ENCODE assay signal across 8 mouse cellular contexts in the genomic region with DNA sequence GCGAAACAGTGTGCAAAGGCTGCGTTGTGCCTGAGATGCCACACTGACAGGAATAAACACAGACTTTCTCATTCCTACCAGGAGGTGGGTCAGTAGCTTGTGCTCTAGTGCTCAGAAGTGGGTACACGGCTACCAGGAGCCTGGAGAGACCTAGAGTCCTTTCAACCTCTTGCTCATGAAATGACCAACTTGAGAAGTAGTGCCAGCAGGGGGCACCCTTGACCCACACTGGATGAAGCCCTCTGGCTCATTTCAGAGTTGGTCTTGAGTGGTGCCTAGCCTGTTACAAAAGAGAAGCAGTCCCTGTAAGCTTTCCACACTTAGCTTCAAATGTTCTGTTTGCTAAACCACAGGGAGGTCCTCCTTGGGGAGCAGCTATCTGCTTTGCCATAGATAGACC. TPM values are rescaled to one million over a fixed set of nuclear protein-coding genes. Genes with fewer than 3 reads are reported as not detected.
DNase-seq lines count a peak whose midpoint lies in the region; ATAC-seq and TF ChIP-seq lines count a peak whose summit lies in the region.

No protein-coding gene starts in this region.

- intact Hi-C loops in heart, postnatal 14 days (cut with DNase I) = loop anchor here (1.0 to 5.0 kb wide), 3 partner anchors 56 to 675 kb away; no protein-coding TSS in a partner anchor

- TF ChIP-seq POLR2A in CH12.LX (IDR thresholded peaks at IDR 0.05; ENCODE audit: low read depth, low read length) = no peak

- no peak overlapping the region for H3K4me3 ChIP-seq in CH12.LX (replicated peaks in 1 of 3; ENCODE audit: low read depth in 2 of 3, low read length in 2 of 3, poor library complexity in 1 of 3)
- H3K4me3 ChIP-seq in embryonic facial prominence, embryonic 14.5 days (ENCODE audit: low read depth, low read length) = no peak overlapping the region
- H3K4me3 ChIP-seq in lung, embryonic 14.5 days (ENCODE audit: low read depth, low read length) = no peak overlapping the region

- no peaks in the 10 kb centered on the region for H3K79me2 ChIP-seq in CH12.LX (replicated peaks; ENCODE audit: control insufficient read depth, extremely low read depth, insufficient read depth, poor library complexity, severe bottlenecking)

- in situ Hi-C loops in CH12.LX (cut with MboI; ENCODE audit: low pct_ligation_motif_present, low pct_unique_long_range_greater_than_20kb, low sequenced_read_pairs) = no loop called here

- H3K9me3 ChIP-seq in CH12.LX (replicated peaks; ENCODE audit: low read length) = no peaks in the 10 kb centered on the region
- H3K9me3 ChIP-seq in embryonic facial prominence, embryonic 14.5 days (ENCODE audit: control insufficient read depth, low read length) = no peaks in the 10 kb centered on the region
- H3K9me3 ChIP-seq in lung, embryonic 14.5 days (ENCODE audit: low read depth, low read length) = no peaks in the 10 kb centered on the region

- no peak overlapping the region for H3K4me2 ChIP-seq in CH12.LX (ENCODE audit: insufficient read depth, low read depth, poor library complexity, severe bottlenecking)
- no peak overlapping the region for H3K4me2 ChIP-seq in embryonic facial prominence, embryonic 14.5 days (ENCODE audit: low read depth, low read length)
- no peak overlapping the region for H3K4me2 ChIP-seq in lung, embryonic 14.5 days

- TF ChIP-seq RAD21 in CH12.LX (IDR thresholded peaks at IDR 0.05; ENCODE audit: low read depth, low read length) = peak; percentile 80

- ATAC-seq in embryonic facial prominence, embryonic 14.5 days (ENCODE audit: low read depth) = no peak
- peak; percentile 29; the same call in 1 of the 2 replicates for ATAC-seq in lung, embryonic 14.5 days (ENCODE audit: insufficient read depth)

- peak; percentile 67 for DNase-seq in CH12.LX (ENCODE audit: extremely low read depth)
- peak; percentile 44 to 46 for DNase-seq in adrenal gland, postnatal 4 days (ENCODE audit: low spot score in 2 of 2)
- peak; percentile 89 for DNase-seq in embryonic facial prominence, embryonic 14.5 days (ENCODE audit: low spot score)
- peak; percentile 84 to 89 for DNase-seq in heart, postnatal 14 days
- peak; percentile 93 to 94 for DNase-seq in kidney, postnatal 4 days
- DNase-seq in lung, embryonic 14.5 days = peak; percentile 95
- peak; percentile 80 for DNase-seq in retina, embryonic 14.5 days (ENCODE audit: low spot score)
- peak; percentile 77 to 83 for DNase-seq in urinary bladder, postnatal 36 days (ENCODE audit: low spot score in 2 of 2)

- no peak overlapping the region for H3K9ac ChIP-seq in CH12.LX (ENCODE audit: insufficient read depth, low read depth)
- H3K9ac ChIP-seq in embryonic facial prominence, embryonic 14.5 days (ENCODE audit: low read depth, low read length) = no peak overlapping the region
- H3K9ac ChIP-seq in lung, embryonic 14.5 days = no peak overlapping the region

- no peak for TF ChIP-seq EP300 in CH12.LX (IDR thresholded peaks at IDR 0.05; ENCODE audit: low read length)

- peaks cover 57% of the 10 kb centered on the region for H3K27me3 ChIP-seq in CH12.LX (replicated peaks)
- H3K27me3 ChIP-seq in embryonic facial prominence, embryonic 14.5 days (replicated peaks; ENCODE audit: control insufficient read depth, insufficient read depth, low read length) = no peaks in the 10 kb centered on the region
- peaks cover 3% of the 10 kb centered on the region; the same call in 1 of the 2 replicates for H3K27me3 ChIP-seq in lung, embryonic 14.5 days (ENCODE audit: insufficient read depth, low read length)

- 50% methylated on average over 3 of the region's 3 CpGs for WGBS in embryonic facial prominence, embryonic 14.5 days
- WGBS in lung, embryonic 14.5 days = 40% methylated on average over 3 of the region's 3 CpGs

- no peaks in the 10 kb centered on the region for H3K36me3 ChIP-seq in CH12.LX (replicated peaks in 1 of 2; ENCODE audit: control insufficient read depth in 1 of 2, insufficient read depth in 1 of 2, low read length in 1 of 2)
- no peaks in the 10 kb centered on the region for H3K36me3 ChIP-seq in embryonic facial prominence, embryonic 14.5 days (ENCODE audit: control insufficient read depth, insufficient read depth, low read length)
- no peaks in the 10 kb centered on the region for H3K36me3 ChIP-seq in lung, embryonic 14.5 days (ENCODE audit: insufficient read depth)

- H3K27ac ChIP-seq in CH12.LX (ENCODE audit: insufficient read depth, low read depth) = no peak overlapping the region
- H3K27ac ChIP-seq in embryonic facial prominence, embryonic 14.5 days (replicated peaks; ENCODE audit: low read depth, low read length) = no peak overlapping the region
- H3K27ac ChIP-seq in lung, embryonic 14.5 days (ENCODE audit: low read depth) = no peak overlapping the region

- TF ChIP-seq CTCF in CH12.LX (conservative IDR thresholded peaks at IDR 0.05 in 1 of 2, IDR thresholded peaks at IDR 0.05 in 1 of 2; ENCODE audit: low read depth in 2 of 2, low read length in 2 of 2) = peak; percentile 71 to 79
- TF ChIP-seq CTCF in lung, embryonic 14.5 days (IDR thresholded peaks at IDR 0.05; ENCODE audit: low read depth) = peak; percentile 92

- dilution Hi-C loops in CH12.LX (cut with MboI; ENCODE audit: extremely low pct_ligation_motif_present, extremely low pct_unique_long_range_greater_than_20kb, low sequenced_read_pairs) = no loop called here

- H3K4me1 ChIP-seq in CH12.LX (ENCODE audit: control insufficient read depth in 1 of 2, insufficient read depth in 2 of 2) = no peaks in the 10 kb centered on the region
- H3K4me1 ChIP-seq in embryonic facial prominence, embryonic 14.5 days (ENCODE audit: control insufficient read depth, insufficient read depth, low read length) = peaks cover 15% of the 10 kb centered on the region
- peaks cover 7% of the 10 kb centered on the region for H3K4me1 ChIP-seq in lung, embryonic 14.5 days (ENCODE audit: insufficient read depth)

TF ChIP-seq in CH12.LX, 34 proteins besides CTCF, POLR2A, EP300 and RAD21:
- peak; percentile 64 for TF ChIP-seq SMC3 (IDR thresholded peaks at IDR 0.05; ENCODE audit: low read depth, low read length)
- TF ChIP-seq ZNF384 (IDR thresholded peaks at IDR 0.05; ENCODE audit: low read depth, low read length) = no peak
TF ChIP-seq in CH12.LX: peak in this region for 1.

RNA-seq across cellular contexts. Expression of a gene that starts 28.5 kb away (rescaled TPM):
- total RNA-seq in CH12.LX (2012; rRNA removed) = not detected in 2 replicates
- total RNA-seq in CH12.LX (2014; rRNA removed) = not detected in 2 replicates
- polyA plus RNA-seq in CH12.LX (2012; ENCODE audit: insufficient read length, low read depth) = not detected in 2 replicates
- 1 to 10 TPM; 2.4 to 9.2 TPM for total RNA-seq in adrenal gland, postnatal 4 days (2021)
- polyA plus RNA-seq in embryonic facial prominence, embryonic 14.5 days (2014; fragmentation: Nextera tagmentation; extraction: Ambion mirVana) = 3.4 and 4.4 TPM in 2 replicates
- total RNA-seq in heart, postnatal 14 days (2021) = 1 to 10 TPM; 1.9 to 2.5 TPM
- polyA plus RNA-seq in lung, embryonic 14.5 days (2014; fragmentation: Nextera tagmentation; extraction: Ambion mirVana) = 4.2 and 7.5 TPM in 2 replicates

RNA-seq across cellular contexts. Expression of a gene that starts 46.7 kb away (rescaled TPM):
- total RNA-seq in CH12.LX (2012; rRNA removed) = not detected in 2 replicates
- 0.34 TPM in 1 of 2 replicates, not detected in the other for total RNA-seq in CH12.LX (2014; rRNA removed)
- not detected in 2 replicates for polyA plus RNA-seq in CH12.LX (2012; ENCODE audit: insufficient read length, low read depth)
- total RNA-seq in adrenal gland, postnatal 4 days (2021) = 10 to 100 TPM; 43.2 to 46.4 TPM
- polyA plus RNA-seq in embryonic facial prominence, embryonic 14.5 days (2014; fragmentation: Nextera tagmentation; extraction: Ambion mirVana) = 207 and 229 TPM in 2 replicates
- 10 to 100 TPM; 43.6 to 48.6 TPM for total RNA-seq in heart, postnatal 14 days (2021)
- 78.5 and 92.5 TPM in 2 replicates for polyA plus RNA-seq in lung, embryonic 14.5 days (2014; fragmentation: Nextera tagmentation; extraction: Ambion mirVana)

Comparison
In these comparisons a context has a peak if more than half of its experiments do, and no peak if none do; other contexts are left out.
1. DNase-seq: peak in every context shown above with its lines; median percentile 95 in lung, embryonic 14.5 days; 94 in kidney, postnatal 4 days; 89 in embryonic facial prominence, embryonic 14.5 days; 86 in heart, postnatal 14 days; 80 in retina, embryonic 14.5 days; 80 in urinary bladder, postnatal 36 days; 67 in CH12.LX; 45 in adrenal gland, postnatal 4 days.
2. RNA of a gene that starts 46.7 kb away (total RNA-seq): 43.6 to 48.6 TPM in heart, postnatal 14 days and 43.2 to 46.4 TPM in adrenal gland, postnatal 4 days; 0.34 TPM in CH12.LX; every median in the first group is over 10 times any median in the second.